Mouse (Mus musculus): ENCODE measurements around the gene Olfr1252. TPM values are rescaled to one million over a fixed set of nuclear protein-coding genes. Genes with fewer than 3 reads are reported as not detected.

Gene Olfr1252
- total RNA-seq (2021), result not detected in 2 replicates
- long read RNA-seq, result 0 reads

DNA sequence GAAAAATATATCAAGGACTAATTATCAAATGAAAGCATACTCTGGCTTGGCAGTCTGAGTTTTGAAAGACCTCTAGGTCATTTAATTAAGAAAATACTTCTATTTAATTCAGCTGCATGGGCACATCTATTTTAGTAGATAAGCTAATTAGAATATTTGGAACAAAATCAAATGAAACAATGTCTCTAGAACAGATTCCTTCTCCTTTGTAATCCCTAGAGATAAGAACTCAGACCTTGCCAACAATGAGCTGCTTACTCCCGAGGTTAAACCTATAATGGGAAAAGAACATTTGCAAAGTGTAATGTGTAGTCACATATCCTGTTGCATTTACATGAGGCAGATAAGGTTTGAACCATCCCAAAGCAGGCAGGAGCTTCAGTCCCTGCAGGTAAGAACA, at the start of gene Olfr1252:
TSS of gene Olfr1252 (minus strand) at position 101 of the 400 bp plus-strand sequence.
- DNase-seq, result no peak

DNA sequence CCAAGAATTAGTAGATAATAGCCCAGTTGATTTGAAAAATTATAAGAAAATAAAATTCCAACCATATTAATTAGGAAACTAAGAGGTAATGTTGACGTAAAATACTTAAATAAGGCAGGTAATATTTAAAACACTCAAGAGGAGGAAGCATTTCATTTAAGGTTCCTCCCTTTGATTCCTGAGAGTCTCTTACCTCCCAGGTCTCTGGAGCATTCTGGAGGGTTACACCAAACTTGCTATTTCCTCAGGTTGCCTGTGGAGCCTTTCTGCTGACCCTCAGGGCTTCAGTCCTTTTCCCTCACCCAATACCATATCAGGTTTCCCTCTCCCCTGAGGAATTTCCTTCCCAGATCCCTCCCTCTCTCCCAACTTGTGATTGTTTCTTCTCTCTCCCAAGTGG, 32.2 kb upstream of the Olfr1252 start, which contains the start of gene Olfr1253:
TSS of gene Olfr1253 (minus strand) at position 101 of the 400 bp plus-strand sequence.
- DNase-seq, result no peak

DNA sequence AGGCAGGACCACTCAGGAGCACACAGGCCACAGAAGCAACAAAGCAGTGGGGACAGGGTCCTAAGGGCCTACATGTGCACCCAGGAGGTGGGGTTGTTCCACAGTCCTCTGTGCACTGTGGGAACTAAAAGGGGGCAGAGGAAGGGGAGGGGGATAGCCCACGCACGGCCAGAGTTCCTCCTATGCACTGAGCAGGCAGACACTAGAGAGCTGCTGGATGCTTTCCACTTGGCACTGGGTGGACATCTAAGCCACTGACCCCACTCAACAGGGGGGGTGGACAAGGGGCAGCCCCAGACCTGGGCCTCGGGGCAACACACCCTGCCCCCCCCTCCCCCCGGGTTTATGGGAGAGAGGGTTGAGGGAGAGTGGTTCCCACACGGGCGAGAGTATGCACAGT, 32.8 kb downstream of the Olfr1252 start:
- DNase-seq, result no peak

DNA sequence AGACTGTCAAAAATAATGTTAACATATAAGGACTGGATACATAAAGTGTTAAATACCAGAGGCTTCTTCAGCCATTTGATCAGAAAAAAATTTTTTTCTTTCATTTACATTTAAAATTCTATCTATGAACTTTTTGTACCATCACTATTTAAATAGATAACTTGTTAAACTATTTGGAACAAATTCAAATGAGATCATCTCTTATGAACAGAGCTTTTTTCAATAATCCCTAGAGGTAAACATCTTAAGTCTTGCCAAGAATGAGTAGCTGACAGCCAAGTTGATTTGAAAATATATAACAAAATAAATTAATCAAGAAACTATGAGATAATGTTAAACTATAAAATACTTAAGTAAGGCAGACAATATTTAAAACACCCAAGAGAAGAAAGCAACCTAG, 53.0 kb downstream of the Olfr1252 start, which contains the start of gene Olfr1251:
TSS of gene Olfr1251 (minus strand) at position 101 of the 400 bp plus-strand sequence.
- DNase-seq, result no peak

Other genes with a start within 250 kb of the Olfr1252 start
- gene Olfr1241, start 237.9 kb downstream of the Olfr1252 start, total RNA-seq (2021), result not detected in 2 replicates
- not detected in 2 replicates for gene Olfr1242, start 226.7 kb downstream of the Olfr1252 start, total RNA-seq (2021)
- not detected in 2 replicates for gene Olfr1243, start 193.5 kb downstream of the Olfr1252 start, total RNA-seq (2021)
- gene Olfr1245, start 146.6 kb downstream of the Olfr1252 start, total RNA-seq (2021), result not detected in 2 replicates
- gene Olfr1246, start 131.9 kb downstream of the Olfr1252 start, total RNA-seq (2021), result not detected in 2 replicates
- gene Olfr1247, start 110.9 kb downstream of the Olfr1252 start, total RNA-seq (2021), result not detected in 2 replicates
- gene Olfr1248, start 106.8 kb downstream of the Olfr1252 start, total RNA-seq (2021), result not detected in 2 replicates
- not detected in 2 replicates for gene Olfr1249, start 90.0 kb downstream of the Olfr1252 start, total RNA-seq (2021)
- not detected in 2 replicates for gene Olfr1250, start 63.5 kb downstream of the Olfr1252 start, total RNA-seq (2021)
- gene Olfr1251, start 53.1 kb downstream of the Olfr1252 start, total RNA-seq (2021), result not detected in 2 replicates
- not detected in 2 replicates for gene Olfr1253, start 32.1 kb upstream of the Olfr1252 start, total RNA-seq (2021)
- not detected in 2 replicates for gene Olfr1254, start 68.6 kb upstream of the Olfr1252 start, total RNA-seq (2021)
- gene Olfr1255, start 87.0 kb upstream of the Olfr1252 start, total RNA-seq (2021), result not detected in 2 replicates
- gene Olfr1256, start 116.5 kb upstream of the Olfr1252 start, total RNA-seq (2021), result not detected in 2 replicates
- not detected in 2 replicates for gene Olfr48, start 123.2 kb upstream of the Olfr1252 start, total RNA-seq (2021)
- not detected in 2 replicates for gene Olfr1257, start 153.4 kb upstream of the Olfr1252 start, total RNA-seq (2021)
- gene Olfr1258, start 202.3 kb upstream of the Olfr1252 start, total RNA-seq (2021), result not detected in 2 replicates
- not detected in 2 replicates for gene Olfr1259, start 223.7 kb upstream of the Olfr1252 start, total RNA-seq (2021)
- not detected in 2 replicates for gene Olfr1260, start 249.3 kb upstream of the Olfr1252 start, total RNA-seq (2021)

Data from adrenal gland, postnatal 25 days (tissue).